Comparison of ENCODE assay signal across 10 mouse cellular contexts in genomic region chr5:113797149-113797882, GRCm38 (mm10). TPM values are rescaled to one million over a fixed set of nuclear protein-coding genes. Genes with fewer than 3 reads are reported as not detected.
A peak's percentile ranks its signal among the peaks of the same experiment; 100 is the strongest.
DNase-seq lines count a peak whose midpoint lies in the region; ATAC-seq and TF ChIP-seq lines count a peak whose summit lies in the region.
"Had no signal": no experiment of that assay in that cellular context is flagged by ENCODE, and none has a peak within 500 bp of the region (broad histone marks: within the 10 kb centered on the region; RNA-seq: fewer than 3 reads in every experiment).

No protein-coding gene starts in this region.

- H3K9me3 ChIP-seq in heart, embryonic 10.5 days = no peaks in the 10 kb centered on the region
- no peaks in the 10 kb centered on the region for H3K9me3 ChIP-seq in lung, embryonic 16.5 days (ENCODE audit: control insufficient read depth, low read length)
- H3K9me3 ChIP-seq in intestine, postnatal 0 days (ENCODE audit: control insufficient read depth) = no peaks in the 10 kb centered on the region
- H3K9me3 ChIP-seq in neural tube, embryonic 13.5 days = no peaks in the 10 kb centered on the region

- TF ChIP-seq POLR2A in heart, adult 2 months (IDR thresholded peaks at IDR 0.05; ENCODE audit: insufficient read depth, low read depth, low read length) = no peak

- no peak for DNase-seq in heart, embryonic 10.5 days (ENCODE audit: low spot score)
- no peak for DNase-seq in heart, adult 2 months
- DNase-seq in lung, adult 18-20 months = no peak
- no peak for DNase-seq in layer of hippocampus, postnatal 10 days (ENCODE audit: low spot score in 2 of 2)
- DNase-seq in testis, postnatal 10 days (ENCODE audit: low spot score) = no peak
- DNase-seq: cerebellum, postnatal 36 days; heart, postnatal 14 days had no signal

- peak overlapping the region; percentile 84 for H3K27ac ChIP-seq in heart, embryonic 10.5 days
- H3K27ac ChIP-seq in heart, adult 2 months = no peak overlapping the region
- peak overlapping the region; percentile 76 for H3K27ac ChIP-seq in lung, embryonic 16.5 days (ENCODE audit: low read length)
- no peak overlapping the region; the same call in 1 of the 2 replicates for H3K27ac ChIP-seq in intestine, postnatal 0 days (ENCODE audit: low read depth, low read length)
- no peak overlapping the region for H3K27ac ChIP-seq in neural tube, embryonic 13.5 days (replicated peaks)

- peak overlapping the region; percentile 45 for H3K4me2 ChIP-seq in lung, embryonic 16.5 days (ENCODE audit: low read depth, low read length)
- peak overlapping the region; percentile 52 for H3K4me2 ChIP-seq in intestine, postnatal 0 days (replicated peaks; ENCODE audit: low read depth)
- peak overlapping the region; percentile 30 for H3K4me2 ChIP-seq in neural tube, embryonic 13.5 days

- no peak for ATAC-seq in lung, embryonic 16.5 days (ENCODE audit: low read depth)
- ATAC-seq in intestine, postnatal 0 days = no peak
- no peak for ATAC-seq in neural tube, embryonic 13.5 days (ENCODE audit: low read depth)

- no peak overlapping the region for H3K9ac ChIP-seq in heart, adult 2 months (ENCODE audit: low read depth, low read length)
- peak overlapping the region; percentile 49 for H3K9ac ChIP-seq in lung, embryonic 16.5 days (ENCODE audit: low read length)
- H3K9ac ChIP-seq in intestine, postnatal 0 days (ENCODE audit: low read depth, low read length) = peak overlapping the region; percentile 34; the same call in 1 of the 2 replicates
- no peak overlapping the region for H3K9ac ChIP-seq in neural tube, embryonic 13.5 days

- intact Hi-C loops in heart, adult 2 months (cut with DNase I) = no loop called here

- WGBS in heart, embryonic 10.5 days = 13% methylated on average over 19 of the region's 19 CpGs
- WGBS in heart, adult 2 months = 31% methylated on average over 19 of the region's 19 CpGs
- WGBS in lung, embryonic 16.5 days = 17% methylated on average over 19 of the region's 19 CpGs
- WGBS in intestine, postnatal 0 days = 23% methylated on average over 19 of the region's 19 CpGs
- WGBS in neural tube, embryonic 13.5 days = 13% methylated on average over 19 of the region's 19 CpGs

- peaks cover 15% of the 10 kb centered on the region for H3K36me3 ChIP-seq in heart, embryonic 10.5 days
- H3K36me3 ChIP-seq in heart, adult 2 months (ENCODE audit: control insufficient read depth, insufficient read depth, low read length) = no peaks in the 10 kb centered on the region
- no peaks in the 10 kb centered on the region for H3K36me3 ChIP-seq in lung, embryonic 16.5 days (ENCODE audit: control insufficient read depth, insufficient read depth, low read length)
- H3K36me3 ChIP-seq in intestine, postnatal 0 days (ENCODE audit: control insufficient read depth, insufficient read depth) = 0 out of 2 replicates have a peak, but pooled peaks cover 5% of the 10 kb centered on the region
- H3K36me3 ChIP-seq in neural tube, embryonic 13.5 days = no peaks in the 10 kb centered on the region

- no peak for TF ChIP-seq EP300 in heart, adult 2 months (IDR thresholded peaks at IDR 0.05; ENCODE audit: insufficient read depth, low read depth, low read length)

- H3K79me2 ChIP-seq in heart, adult 2 months (replicated peaks; ENCODE audit: control insufficient read depth, insufficient read depth, low read length) = no peaks in the 10 kb centered on the region

- H3K4me3 ChIP-seq in heart, embryonic 10.5 days = peak overlapping the region; percentile 43
- no peak overlapping the region for H3K4me3 ChIP-seq in heart, adult 2 months
- peak overlapping the region; percentile 17 for H3K4me3 ChIP-seq in lung, embryonic 16.5 days (ENCODE audit: low read length)
- 0 out of 2 replicates have a peak overlapping the region, but pooled peaks have one; percentile 0 for H3K4me3 ChIP-seq in intestine, postnatal 0 days (ENCODE audit: low read depth, low read length)
- H3K4me3 ChIP-seq in neural tube, embryonic 13.5 days = no peak overlapping the region

- peaks cover 52% of the 10 kb centered on the region for H3K27me3 ChIP-seq in heart, embryonic 10.5 days (ENCODE audit: insufficient read depth, poor library complexity, severe bottlenecking)
- no peaks in the 10 kb centered on the region for H3K27me3 ChIP-seq in heart, adult 2 months (ENCODE audit: control insufficient read depth, insufficient read depth, low read length)
- H3K27me3 ChIP-seq in lung, embryonic 16.5 days (ENCODE audit: control insufficient read depth, insufficient read depth, low read depth, low read length) = no peaks in the 10 kb centered on the region
- H3K27me3 ChIP-seq in intestine, postnatal 0 days (replicated peaks; ENCODE audit: control insufficient read depth, insufficient read depth, low read length) = no peaks in the 10 kb centered on the region
- H3K27me3 ChIP-seq in neural tube, embryonic 13.5 days = 0 out of 2 replicates have a peak, but pooled peaks cover 6% of the 10 kb centered on the region

- H3K4me1 ChIP-seq in heart, embryonic 10.5 days = peaks cover 46% of the 10 kb centered on the region
- no peaks in the 10 kb centered on the region for H3K4me1 ChIP-seq in heart, adult 2 months (ENCODE audit: control insufficient read depth, insufficient read depth, low read length)
- peaks cover 26% of the 10 kb centered on the region for H3K4me1 ChIP-seq in lung, embryonic 16.5 days (replicated peaks; ENCODE audit: control insufficient read depth, insufficient read depth, low read length)
- no peaks in the 10 kb centered on the region for H3K4me1 ChIP-seq in intestine, postnatal 0 days (replicated peaks; ENCODE audit: control insufficient read depth, insufficient read depth, low read length)
- peaks cover 33% of the 10 kb centered on the region for H3K4me1 ChIP-seq in neural tube, embryonic 13.5 days (replicated peaks)

- no peak for TF ChIP-seq CTCF in heart, adult 2 months (IDR thresholded peaks at IDR 0.05)
- no peak for TF ChIP-seq CTCF in intestine, postnatal 0 days (IDR thresholded peaks at IDR 0.05; ENCODE audit: low read depth)

RNA-seq across cellular contexts. Expression of gene Tmem119, which starts 3.0 kb away (rescaled TPM):
- 13.5 and 42.1 TPM in 2 replicates for polyA plus RNA-seq in heart, embryonic 10.5 days (2016; fragmentation: Nextera tagmentation; extraction: Ambion mirVana)
- 1 to 10 TPM; 3.6 to 5.8 TPM for total RNA-seq in heart, adult 2 months (2021)
- polyA plus RNA-seq in heart, adult 2 months (2012; rRNA removed) = 7.3 and 12.0 TPM in 2 replicates
- polyA plus RNA-seq in lung, embryonic 16.5 days (2015; fragmentation: Nextera tagmentation; extraction: Ambion mirVana) = 49.9 and 51.1 TPM in 2 replicates
- 21.1 and 23.0 TPM in 2 replicates for polyA plus RNA-seq in intestine, postnatal 0 days (2015; fragmentation: Nextera tagmentation; extraction: Ambion mirVana)
- polyA plus RNA-seq in neural tube, embryonic 13.5 days (2015; fragmentation: Nextera tagmentation; extraction: Ambion mirVana) = 12.6 and 19.9 TPM in 2 replicates
- total RNA-seq in layer of hippocampus, postnatal 10 days (2021) = 10 to 100 TPM; 11.7 to 13.1 TPM

RNA-seq across cellular contexts. Expression of gene Iscu, which starts 24.8 kb away (rescaled TPM):
- polyA plus RNA-seq in heart, embryonic 10.5 days (2016; fragmentation: Nextera tagmentation; extraction: Ambion mirVana) = 98.7 and 105 TPM in 2 replicates
- 100 to 1,000 TPM; 176 to 202 TPM for total RNA-seq in heart, adult 2 months (2021)
- 168 and 212 TPM in 2 replicates for polyA plus RNA-seq in heart, adult 2 months (2012; rRNA removed)
- polyA plus RNA-seq in lung, embryonic 16.5 days (2015; fragmentation: Nextera tagmentation; extraction: Ambion mirVana) = 104 and 114 TPM in 2 replicates
- 133 and 145 TPM in 2 replicates for polyA plus RNA-seq in intestine, postnatal 0 days (2015; fragmentation: Nextera tagmentation; extraction: Ambion mirVana)
- polyA plus RNA-seq in neural tube, embryonic 13.5 days (2015; fragmentation: Nextera tagmentation; extraction: Ambion mirVana) = 85.7 and 93.0 TPM in 2 replicates
- 10 to 100 TPM; 71.0 to 77.5 TPM for total RNA-seq in layer of hippocampus, postnatal 10 days (2021)

RNA-seq across cellular contexts. Expression of gene Sart3, which starts 25.0 kb away (rescaled TPM):
- 46.0 and 63.9 TPM in 2 replicates for polyA plus RNA-seq in heart, embryonic 10.5 days (2016; fragmentation: Nextera tagmentation; extraction: Ambion mirVana)
- 10 to 100 TPM; 12.2 to 14.4 TPM for total RNA-seq in heart, adult 2 months (2021)
- polyA plus RNA-seq in heart, adult 2 months (2012; rRNA removed) = 10.2 and 13.6 TPM in 2 replicates
- 40.6 and 42.5 TPM in 2 replicates for polyA plus RNA-seq in lung, embryonic 16.5 days (2015; fragmentation: Nextera tagmentation; extraction: Ambion mirVana)
- 9.1 and 9.2 TPM in 2 replicates for polyA plus RNA-seq in intestine, postnatal 0 days (2015; fragmentation: Nextera tagmentation; extraction: Ambion mirVana)
- polyA plus RNA-seq in neural tube, embryonic 13.5 days (2015; fragmentation: Nextera tagmentation; extraction: Ambion mirVana) = 45.5 and 47.0 TPM in 2 replicates
- 10 to 100 TPM; 36.7 to 48.2 TPM for total RNA-seq in layer of hippocampus, postnatal 10 days (2021)

RNA-seq across cellular contexts. Expression of gene Selplg, which starts 35.1 kb away (rescaled TPM):
- 0.64 and 1.3 TPM in 2 replicates for polyA plus RNA-seq in heart, embryonic 10.5 days (2016; fragmentation: Nextera tagmentation; extraction: Ambion mirVana)
- 1 to 10 TPM; 3.4 to 4.5 TPM for total RNA-seq in heart, adult 2 months (2021)
- polyA plus RNA-seq in heart, adult 2 months (2012; rRNA removed) = 5.7 and 14.1 TPM in 2 replicates
- polyA plus RNA-seq in lung, embryonic 16.5 days (2015; fragmentation: Nextera tagmentation; extraction: Ambion mirVana) = 7.4 and 9.5 TPM in 2 replicates
- 2.9 and 3.2 TPM in 2 replicates for polyA plus RNA-seq in intestine, postnatal 0 days (2015; fragmentation: Nextera tagmentation; extraction: Ambion mirVana)
- polyA plus RNA-seq in neural tube, embryonic 13.5 days (2015; fragmentation: Nextera tagmentation; extraction: Ambion mirVana) = 1.9 and 2.5 TPM in 2 replicates
- total RNA-seq in layer of hippocampus, postnatal 10 days (2021) = 10 to 100 TPM; 12.1 to 12.9 TPM

Comparison
In these comparisons a context has a peak if more than half of its experiments do, and no peak if none do; other contexts are left out.
1. H3K27ac ChIP-seq: peak in heart, embryonic 10.5 days (single experiment) and lung, embryonic 16.5 days (single experiment); none in heart, adult 2 months (single experiment), intestine, postnatal 0 days (single experiment) and neural tube, embryonic 13.5 days (single experiment).
2. H3K4me3 ChIP-seq: peak in heart, embryonic 10.5 days (single experiment), lung, embryonic 16.5 days (single experiment) and intestine, postnatal 0 days (single experiment); none in heart, adult 2 months (single experiment) and neural tube, embryonic 13.5 days (single experiment).
3. H3K9ac ChIP-seq: peak in lung, embryonic 16.5 days (single experiment) and intestine, postnatal 0 days (single experiment); none in heart, adult 2 months (single experiment) and neural tube, embryonic 13.5 days (single experiment).
4. Peak in every context shown above with its lines, with median percentiles within 50 percentile points of each other: H3K4me2 ChIP-seq.